26 mouse cellular contexts compared by ENCODE assay signal in the genomic region with DNA sequence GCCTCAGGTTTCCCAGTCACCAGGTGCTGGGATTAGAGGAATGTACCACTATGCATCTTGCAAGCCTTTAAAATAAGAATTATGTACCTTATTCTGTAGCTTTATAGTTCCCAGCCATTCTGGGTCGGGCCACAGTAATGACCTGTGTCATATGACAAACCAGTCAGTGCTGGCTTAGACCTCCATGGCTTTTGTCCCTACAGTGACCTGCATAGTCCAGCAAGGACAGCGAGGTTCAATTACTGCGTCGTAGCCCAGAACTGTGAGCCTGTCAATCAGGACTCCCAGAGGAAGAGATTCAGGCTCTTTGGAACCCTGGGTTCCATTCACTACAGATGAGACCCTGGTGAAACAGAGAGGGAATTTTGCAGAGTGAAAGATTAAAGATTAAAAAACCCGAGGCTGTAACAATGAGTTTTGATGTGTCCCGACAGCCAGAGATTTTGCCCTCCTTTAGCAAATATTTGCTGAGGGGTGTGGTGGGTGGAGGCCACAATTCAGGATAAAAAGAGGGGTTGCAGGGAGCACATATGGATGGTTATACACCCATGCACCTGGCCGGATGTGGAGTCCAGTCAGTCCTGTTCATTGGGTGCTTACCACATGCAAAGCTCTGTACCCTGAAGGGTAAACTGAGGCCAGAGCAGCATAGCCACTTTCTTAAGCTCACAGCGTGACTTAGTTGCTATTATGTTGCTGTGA. TPM values are rescaled to one million over a fixed set of nuclear protein-coding genes. Genes with fewer than 3 reads are reported as not detected.
DNase-seq lines count a peak whose midpoint lies in the region; ATAC-seq and TF ChIP-seq lines count a peak whose summit lies in the region.
"Had no signal": no experiment of that assay in that cellular context is flagged by ENCODE, and none has a peak within 500 bp of the region (broad histone marks: within the 10 kb centered on the region; RNA-seq: fewer than 3 reads in every experiment).

No protein-coding gene starts in this region.

- TF ChIP-seq POLR2A in small intestine, adult 2 months (IDR thresholded peaks at IDR 0.05; ENCODE audit: low read depth, low read length) = no peak

- TF ChIP-seq CTCF in small intestine, adult 2 months (IDR thresholded peaks at IDR 0.05; ENCODE audit: extremely low read depth, insufficient read length, insufficient replicate concordance, low read depth, low read length) = no peak

- no peaks in the 10 kb centered on the region for H3K27me3 ChIP-seq in intestine, embryonic 14.5 days (replicated peaks; ENCODE audit: control insufficient read depth, insufficient read depth, low read length)
- no peaks in the 10 kb centered on the region for H3K27me3 ChIP-seq in intestine, embryonic 16.5 days (replicated peaks; ENCODE audit: control insufficient read depth, insufficient read depth, low read length)
- no peaks in the 10 kb centered on the region for H3K27me3 ChIP-seq in small intestine, adult 2 months (ENCODE audit: control insufficient read depth, insufficient read depth, low read length)
- no peaks in the 10 kb centered on the region for H3K27me3 ChIP-seq in stomach, embryonic 16.5 days (ENCODE audit: control insufficient read depth, insufficient read depth, low read length)
- no peaks in the 10 kb centered on the region for H3K27me3 ChIP-seq in forebrain, embryonic 13.5 days
- H3K27me3 ChIP-seq: CH12.LX; forebrain, embryonic 15.5 days; heart, embryonic 12.5 days; heart, embryonic 15.5 days; hindbrain, embryonic 13.5 days had no signal

- H3K27ac ChIP-seq in intestine, embryonic 14.5 days (ENCODE audit: low read depth) = no peak overlapping the region
- peak overlapping the region; percentile 10 for H3K27ac ChIP-seq in intestine, embryonic 16.5 days (ENCODE audit: low read length)
- peak overlapping the region; percentile 62 for H3K27ac ChIP-seq in small intestine, adult 2 months (ENCODE audit: insufficient read depth, low read depth, low read length)
- H3K27ac ChIP-seq in stomach, embryonic 16.5 days (ENCODE audit: low read length) = peak overlapping the region; percentile 85
- H3K27ac ChIP-seq in forebrain, embryonic 13.5 days = no peak overlapping the region
- H3K27ac ChIP-seq: forebrain, embryonic 10.5 days; forebrain, embryonic 15.5 days; heart, embryonic 15.5 days; hindbrain, embryonic 10.5 days; hindbrain, embryonic 13.5 days had no signal

- H3K4me2 ChIP-seq in intestine, embryonic 14.5 days (ENCODE audit: low read length) = no peak overlapping the region
- no peak overlapping the region for H3K4me2 ChIP-seq in intestine, embryonic 16.5 days (ENCODE audit: low read depth, low read length)
- H3K4me2 ChIP-seq in stomach, embryonic 16.5 days (ENCODE audit: low read depth, low read length) = no peak overlapping the region
- H3K4me2 ChIP-seq in forebrain, embryonic 13.5 days = no peak overlapping the region
- H3K4me2 ChIP-seq: forebrain, embryonic 15.5 days; heart, embryonic 12.5 days; heart, embryonic 15.5 days; hindbrain, embryonic 13.5 days had no signal

- no peak overlapping the region for H3K9ac ChIP-seq in intestine, embryonic 14.5 days (ENCODE audit: low read length)
- no peak overlapping the region for H3K9ac ChIP-seq in intestine, embryonic 16.5 days (ENCODE audit: low read depth, low read length)
- H3K9ac ChIP-seq in stomach, embryonic 16.5 days (ENCODE audit: low read length) = no peak overlapping the region
- H3K9ac ChIP-seq in forebrain, embryonic 13.5 days = no peak overlapping the region
- H3K9ac ChIP-seq: forebrain, embryonic 15.5 days; heart, embryonic 12.5 days; heart, embryonic 15.5 days; hindbrain, embryonic 13.5 days had no signal

- H3K4me3 ChIP-seq in intestine, embryonic 14.5 days (ENCODE audit: low read depth, low read length) = no peak overlapping the region
- H3K4me3 ChIP-seq in intestine, embryonic 16.5 days (ENCODE audit: low read length) = no peak overlapping the region
- no peak overlapping the region for H3K4me3 ChIP-seq in small intestine, adult 2 months (ENCODE audit: low read depth, low read length)
- no peak overlapping the region for H3K4me3 ChIP-seq in stomach, embryonic 16.5 days (replicated peaks; ENCODE audit: low read length)
- H3K4me3 ChIP-seq in forebrain, embryonic 13.5 days = no peak overlapping the region
- H3K4me3 ChIP-seq: forebrain, embryonic 10.5 days; forebrain, embryonic 15.5 days; heart, embryonic 12.5 days; heart, embryonic 15.5 days; hindbrain, embryonic 10.5 days; hindbrain, embryonic 13.5 days had no signal

- H3K36me3 ChIP-seq in intestine, embryonic 14.5 days (ENCODE audit: control insufficient read depth, insufficient read depth, low read length) = no peaks in the 10 kb centered on the region
- no peaks in the 10 kb centered on the region for H3K36me3 ChIP-seq in intestine, embryonic 16.5 days (ENCODE audit: control insufficient read depth, insufficient read depth, low read length)
- H3K36me3 ChIP-seq in small intestine, adult 2 months (ENCODE audit: control insufficient read depth, insufficient read depth, low read length) = no peaks in the 10 kb centered on the region
- H3K36me3 ChIP-seq in stomach, embryonic 16.5 days (ENCODE audit: control insufficient read depth, insufficient read depth, low read length) = no peaks in the 10 kb centered on the region
- no peaks in the 10 kb centered on the region for H3K36me3 ChIP-seq in forebrain, embryonic 13.5 days (ENCODE audit: poor library complexity, severe bottlenecking)
- H3K36me3 ChIP-seq: forebrain, embryonic 10.5 days; forebrain, embryonic 15.5 days; G1E; heart, embryonic 12.5 days; heart, embryonic 15.5 days; hindbrain, embryonic 10.5 days; hindbrain, embryonic 13.5 days had no signal

- no peak for DNase-seq in intestine, embryonic 14.5 days (ENCODE audit: low spot score)
- no peak for DNase-seq in kidney, postnatal 14 days
- DNase-seq: adrenal gland, postnatal 10 days; adrenal gland, postnatal 36 days; B cell, adult 2 months; cerebellum, adult 18-20 months; cerebellum, adult 9-10 months; cerebellum, postnatal 14 days; gastrocnemius, postnatal 25 days; heart, postnatal 10 days; heart, postnatal 36 days had no signal

- no peaks in the 10 kb centered on the region for H3K9me3 ChIP-seq in intestine, embryonic 14.5 days (ENCODE audit: control insufficient read depth, low read length)
- no peaks in the 10 kb centered on the region for H3K9me3 ChIP-seq in intestine, embryonic 16.5 days (ENCODE audit: control insufficient read depth, low read length)
- H3K9me3 ChIP-seq in stomach, embryonic 16.5 days (replicated peaks; ENCODE audit: control insufficient read depth, low read length) = no peaks in the 10 kb centered on the region
- no peaks in the 10 kb centered on the region for H3K9me3 ChIP-seq in forebrain, embryonic 13.5 days (replicated peaks)
- H3K9me3 ChIP-seq: forebrain, embryonic 10.5 days; forebrain, embryonic 15.5 days; heart, embryonic 15.5 days; hindbrain, embryonic 10.5 days; hindbrain, embryonic 13.5 days had no signal

- peak; percentile 74 for ATAC-seq in intestine, embryonic 14.5 days (replicated peaks; ENCODE audit: low FRiP score, low TSS enrichment, low read depth)
- peak; percentile 87 for ATAC-seq in intestine, embryonic 16.5 days
- peak; percentile 89 for ATAC-seq in stomach, embryonic 16.5 days (ENCODE audit: insufficient read depth, low FRiP score)
- no peak for ATAC-seq in forebrain, embryonic 13.5 days
- no peak for ATAC-seq in megakaryocyte-erythroid progenitor cell, adult 5-6 weeks (replicated peaks; ENCODE audit: low FRiP score, low TSS enrichment, poor library complexity, severe bottlenecking)
- ATAC-seq: forebrain, embryonic 15.5 days; hindbrain, embryonic 16.5 days; Patski had no signal

- WGBS in intestine, embryonic 14.5 days = 59% methylated on average over 8 of the region's 8 CpGs
- WGBS in intestine, embryonic 16.5 days = 53% methylated on average over 8 of the region's 8 CpGs
- 29% methylated on average over 8 of the region's 8 CpGs for WGBS in small intestine, adult 2 months
- 52% methylated on average over 8 of the region's 8 CpGs for WGBS in stomach, embryonic 16.5 days
- 59% methylated on average over 8 of the region's 8 CpGs for WGBS in forebrain, embryonic 13.5 days

- peaks cover 13% of the 10 kb centered on the region for H3K4me1 ChIP-seq in intestine, embryonic 14.5 days (replicated peaks; ENCODE audit: control insufficient read depth, insufficient read depth, low read length)
- peaks cover 11% of the 10 kb centered on the region for H3K4me1 ChIP-seq in intestine, embryonic 16.5 days (ENCODE audit: control insufficient read depth, insufficient read depth, low read length)
- H3K4me1 ChIP-seq in small intestine, adult 2 months (ENCODE audit: control insufficient read depth, insufficient read depth, insufficient read length, low read length) = peaks cover 19% of the 10 kb centered on the region; the same call in 1 of the 2 replicates
- peaks cover 4% of the 10 kb centered on the region for H3K4me1 ChIP-seq in stomach, embryonic 16.5 days (ENCODE audit: control insufficient read depth, insufficient read depth, low read length)
- H3K4me1 ChIP-seq in forebrain, embryonic 13.5 days = no peaks in the 10 kb centered on the region
- H3K4me1 ChIP-seq: forebrain, embryonic 15.5 days; heart, embryonic 12.5 days; heart, embryonic 15.5 days; hindbrain, embryonic 10.5 days; hindbrain, embryonic 13.5 days had no signal

RNA-seq across cellular contexts. Expression of a gene that starts 10.9 kb away (rescaled TPM):
- 1.7 and 2.1 TPM in 2 replicates for polyA plus RNA-seq in intestine, embryonic 14.5 days (2014; fragmentation: Nextera tagmentation; extraction: Ambion mirVana)
- 2.6 and 3.6 TPM in 2 replicates for polyA plus RNA-seq in intestine, embryonic 16.5 days (2015; fragmentation: Nextera tagmentation; extraction: Ambion mirVana)
- 1.8 and 7.0 TPM in 2 replicates for polyA plus RNA-seq in small intestine, adult 2 months (2012; rRNA removed)
- 3.1 and 3.7 TPM in 2 replicates for polyA plus RNA-seq in stomach, embryonic 16.5 days (2015; fragmentation: Nextera tagmentation; extraction: Ambion mirVana)
- polyA plus RNA-seq in forebrain, embryonic 13.5 days (2015; fragmentation: Nextera tagmentation; extraction: Ambion mirVana) = 0.19 and 0.53 TPM in 2 replicates
- 6.5 and 8.9 TPM in 2 replicates for total RNA-seq in megakaryocyte-erythroid progenitor cell, adult 5-6 weeks (2014; fragmentation: Nextera tagmentation)
- 5.2 and 8.8 TPM in 2 replicates for total RNA-seq in megakaryocyte-erythroid progenitor cell, adult 5-6 weeks (2017)
- polyA plus RNA-seq: G1E, Patski had no signal

Comparison
In these comparisons a context has a peak if more than half of its experiments do, and no peak if none do; other contexts are left out.
1. H3K27ac ChIP-seq: peak in intestine, embryonic 16.5 days (single experiment), small intestine, adult 2 months (single experiment) and stomach, embryonic 16.5 days (single experiment); none in intestine, embryonic 14.5 days (single experiment) and forebrain, embryonic 13.5 days (single experiment).
2. ATAC-seq: peak in intestine, embryonic 14.5 days (single experiment), intestine, embryonic 16.5 days (single experiment) and stomach, embryonic 16.5 days (single experiment); none in forebrain, embryonic 13.5 days (single experiment) and megakaryocyte-erythroid progenitor cell, adult 5-6 weeks (single experiment).